Mouse (Mus musculus) embryonic facial prominence, embryonic 11.5 days (tissue): ENCODE data around the gene Rap1gds1. TPM values are rescaled to one million over a fixed set of nuclear protein-coding genes. Genes with fewer than 3 reads are reported as not detected.

Experiments
- ATAC-seq: fragments of 200-750 bp; cut with Nextera tagmentation; replicated peaks from 2 replicates; pipeline ENCODE4 v1.8.0; 2017; ENCODE audit warnings: low read depth; ENCODE audit not compliant: insufficient number of reproducible peaks, low FRiP score, low TSS enrichment
- DNase-seq: peaks from one replicate; pipeline ENCODE4 v3.0.0-alpha.2; 2015; ENCODE audit warnings: low spot score
- H3K27ac ChIP-seq: fragments of 300-500 bp; sonication (generic); replicated peaks from 2 replicates; pipeline ENCODE4 v1.5.1; 2014; ENCODE audit warnings: mild to moderate bottlenecking, low read depth, low read length, control low read depth
- H3K27me3 ChIP-seq: fragments of 300-500 bp; sonication (generic); 2 replicates; pipeline ENCODE4 v1.6.1; 2014; ENCODE audit warnings: mild to moderate bottlenecking, low read length, moderate library complexity, mixed read lengths; ENCODE audit not compliant: control insufficient read depth, insufficient read depth
- H3K36me3 ChIP-seq: fragments of 300-500 bp; sonication (generic); replicated peaks from 2 replicates; pipeline ENCODE4 v1.6.1; 2014; ENCODE audit warnings: low read depth, mild to moderate bottlenecking, low read length, moderate library complexity, mixed read lengths; ENCODE audit not compliant: control insufficient read depth, insufficient read depth
- H3K4me1 ChIP-seq: fragments of 300-500 bp; sonication (generic); 2 replicates; pipeline ENCODE4 v1.6.1; 2014; ENCODE audit warnings: low read length, mixed read lengths; ENCODE audit not compliant: control insufficient read depth, insufficient read depth
- H3K4me2 ChIP-seq: fragments of 300-500 bp; sonication (generic); 2 replicates; pipeline ENCODE4 v1.6.1; 2014; ENCODE audit warnings: low read depth, mild to moderate bottlenecking, control low read depth, low read length, moderate library complexity
- H3K4me3 ChIP-seq: fragments of 300-500 bp; sonication (generic); 2 replicates; pipeline ENCODE4 v1.5.1; 2014; ENCODE audit warnings: low read depth, low read length, control low read depth
- H3K9ac ChIP-seq: fragments of 300-500 bp; sonication (generic); replicated peaks from 2 replicates; pipeline ENCODE4 v1.6.1; 2014; ENCODE audit warnings: mild to moderate bottlenecking, control low read depth, low read length
- H3K9me3 ChIP-seq: fragments of 300-500 bp; sonication (generic); replicated peaks from 2 replicates; pipeline ENCODE4 v1.6.1; 2016; ENCODE audit warnings: mild to moderate bottlenecking, low read length, inconsistent platforms, mixed read lengths; ENCODE audit not compliant: control insufficient read depth
- WGBS: fragments of 180-500 bp; shearing (Covaris S2); extraction: QIAGEN DNeasy Blood & Tissue Kit; methylation state at CpG from one replicate; pipeline ENCODE4 v1.1.7; 2014; 5-methylcytosine and 5-hydroxymethylcytosine counted together
- polyA plus RNA-seq: library from polyadenylated mRNA; unstranded; fragments of >200 nt; fragmentation: Nextera tagmentation; extraction: Ambion mirVana; gene quantifications from 2 replicates; pipeline ENCODE4 v1.2.1, GENCODE M21; 2014

The Rap1gds1 gene
- polyA plus RNA-seq, 1 experiment from 2014 or later = 58.2 TPM

DNA sequence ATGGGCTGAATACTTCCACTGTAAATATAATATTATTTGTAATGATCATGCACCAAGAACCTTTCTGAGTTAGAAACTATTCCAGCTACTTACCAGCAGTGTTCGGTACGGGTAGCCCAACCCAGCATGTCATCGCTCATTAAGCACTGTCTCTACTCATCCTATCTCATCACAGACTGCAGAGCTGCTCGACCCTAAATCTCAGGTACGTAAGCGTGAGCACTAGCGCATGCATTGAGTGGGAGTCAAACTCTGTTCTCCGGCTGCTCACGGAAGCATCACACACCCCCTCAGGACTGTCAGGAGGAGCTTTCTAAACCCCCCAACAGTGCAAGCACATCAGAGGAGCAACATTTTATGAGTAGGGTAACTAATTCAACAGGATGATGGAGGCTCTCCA lies 107.4 kb downstream of the Rap1gds1 start:
- H3K9me3 ChIP-seq = no peaks in the 10 kb centered on the region
- no peaks in the 10 kb centered on the region for H3K27me3 ChIP-seq
- DNase-seq = no peak
- H3K4me2 ChIP-seq = no peak overlapping the region
- H3K4me1 ChIP-seq = no peaks in the 10 kb centered on the region
- WGBS = 94% methylated on average over 9 of the region's 9 CpGs
- H3K4me3 ChIP-seq = no peak overlapping the region
- ATAC-seq = no peak
- no peak overlapping the region for H3K9ac ChIP-seq
- H3K36me3 ChIP-seq = no peaks in the 10 kb centered on the region
- no peak overlapping the region for H3K27ac ChIP-seq

DNA sequence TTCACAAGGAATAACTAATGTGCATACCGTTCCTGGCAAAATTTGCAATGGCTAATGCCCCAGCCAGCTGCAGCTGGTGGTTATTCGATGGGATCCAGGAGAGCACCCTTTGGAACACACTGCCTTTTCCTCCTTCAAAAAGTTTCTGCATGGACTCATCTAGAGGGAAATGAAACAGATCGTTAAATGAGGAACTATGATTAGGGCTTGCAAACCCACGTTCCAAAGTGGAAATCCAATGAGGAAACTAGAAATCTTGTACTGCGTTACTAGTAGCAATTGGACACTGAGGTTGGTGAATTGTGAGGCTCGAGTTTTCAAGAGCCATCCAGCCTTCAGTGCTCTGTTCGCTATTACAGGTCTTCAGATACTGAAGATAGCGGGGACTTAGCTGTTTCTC lies 116.5 kb downstream of the Rap1gds1 start:
- DNase-seq (no peak), ATAC-seq (no peak)
- H3K4me3 ChIP-seq = no peak overlapping the region
- no peak overlapping the region for H3K4me2 ChIP-seq
- H3K9ac ChIP-seq = no peak overlapping the region
- no peaks in the 10 kb centered on the region; the same call in 1 of the 2 replicates for H3K36me3 ChIP-seq
- WGBS = 95% methylated on average over 8 of the region's 8 CpGs
- no peaks in the 10 kb centered on the region for H3K9me3 ChIP-seq
- H3K4me1 ChIP-seq = no peaks in the 10 kb centered on the region
- no peaks in the 10 kb centered on the region for H3K27me3 ChIP-seq
- H3K27ac ChIP-seq = no peak overlapping the region

DNA sequence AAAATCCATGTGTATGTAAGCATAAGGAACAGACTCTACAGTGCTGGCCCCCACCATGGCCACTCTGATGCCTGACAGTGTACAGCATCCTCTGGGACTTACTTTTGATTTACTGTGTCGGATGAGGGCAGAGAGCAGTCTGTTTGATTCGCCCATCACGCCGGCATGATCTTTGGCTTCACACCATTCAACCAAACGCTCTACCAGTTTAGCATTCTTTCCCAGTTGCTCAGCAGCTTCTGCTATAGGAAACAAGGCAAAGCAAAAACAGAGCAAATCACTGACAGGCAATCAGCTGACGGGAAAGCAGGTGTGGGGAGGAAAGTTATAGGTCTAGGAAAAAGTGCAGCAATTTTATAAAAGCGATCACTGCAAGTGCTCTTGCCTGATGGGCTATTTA lies 119.8 kb downstream of the Rap1gds1 start:
- ATAC-seq = no peak
- Histone ChIP-seq H3K9me3 (no peaks in the 10 kb centered on the region), H3K9ac (no peak overlapping the region), H3K4me3 (no peak overlapping the region), H3K4me1 (no peaks in the 10 kb centered on the region), H3K4me2 (no peak overlapping the region), H3K36me3 (no peaks in the 10 kb centered on the region; the same call in 1 of the 2 replicates), H3K27ac (no peak overlapping the region), H3K27me3 (no peaks in the 10 kb centered on the region)
- DNase-seq = no peak
- 90% methylated on average over 7 of the region's 7 CpGs for WGBS

DNA sequence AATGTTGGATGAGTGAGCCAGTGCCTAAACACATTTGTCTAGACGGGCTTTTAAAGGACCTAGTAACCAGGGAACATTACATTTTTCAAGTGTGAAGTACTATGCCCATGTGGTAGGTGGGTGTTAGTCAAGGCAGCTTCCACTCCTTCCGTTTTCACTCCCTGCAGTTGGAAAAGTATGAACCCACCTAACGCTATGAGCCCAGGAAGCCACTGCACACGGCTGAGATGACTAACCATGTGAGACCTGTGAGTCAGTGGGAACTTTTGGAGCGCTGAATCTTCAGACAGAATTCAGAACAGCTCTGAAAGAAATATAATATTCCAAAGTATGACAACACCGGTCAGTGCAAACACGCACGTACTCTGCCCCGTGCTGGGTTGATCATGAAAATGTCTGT lies 125.9 kb downstream of the Rap1gds1 start:
- H3K4me1 ChIP-seq = no peaks in the 10 kb centered on the region
- peaks cover 3% of the 10 kb centered on the region for H3K36me3 ChIP-seq
- WGBS = 94% methylated on average over 9 of the region's 9 CpGs
- H3K4me2 ChIP-seq = no peak overlapping the region
- ATAC-seq (no peak), DNase-seq (no peak)
- H3K4me3 ChIP-seq = no peak overlapping the region
- no peak overlapping the region for H3K9ac ChIP-seq
- no peaks in the 10 kb centered on the region for H3K27me3 ChIP-seq
- H3K9me3 ChIP-seq = no peaks in the 10 kb centered on the region
- no peak overlapping the region for H3K27ac ChIP-seq

DNA sequence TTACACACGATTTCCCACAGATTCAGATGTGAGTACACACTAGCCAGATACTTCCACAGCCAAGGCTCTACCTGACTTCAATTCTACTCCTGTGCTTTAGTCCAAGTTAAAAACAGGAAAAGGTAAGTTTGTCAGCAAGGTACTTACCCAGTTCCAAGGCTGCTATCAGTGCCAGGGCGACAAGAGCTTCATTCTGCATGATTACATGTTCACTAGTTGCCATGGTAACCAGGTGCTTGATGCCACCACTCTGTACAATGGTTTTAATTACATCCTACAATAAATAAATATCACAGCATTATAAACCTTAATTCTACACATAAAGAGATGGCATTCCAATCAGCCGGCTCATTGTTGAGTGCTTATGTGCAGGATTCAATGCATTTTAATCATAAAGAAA lies 129.5 kb downstream of the Rap1gds1 start:
- 87% methylated on average over 3 of the region's 3 CpGs for WGBS
- H3K4me1 ChIP-seq = no peaks in the 10 kb centered on the region
- no peak overlapping the region for H3K4me2 ChIP-seq
- DNase-seq (no peak), ATAC-seq (no peak)
- no peak overlapping the region for H3K9ac ChIP-seq
- no peaks in the 10 kb centered on the region for H3K27me3 ChIP-seq
- no peak overlapping the region for H3K4me3 ChIP-seq
- H3K27ac ChIP-seq = no peak overlapping the region
- H3K36me3 ChIP-seq = peaks cover 3% of the 10 kb centered on the region
- no peaks in the 10 kb centered on the region for H3K9me3 ChIP-seq

DNA sequence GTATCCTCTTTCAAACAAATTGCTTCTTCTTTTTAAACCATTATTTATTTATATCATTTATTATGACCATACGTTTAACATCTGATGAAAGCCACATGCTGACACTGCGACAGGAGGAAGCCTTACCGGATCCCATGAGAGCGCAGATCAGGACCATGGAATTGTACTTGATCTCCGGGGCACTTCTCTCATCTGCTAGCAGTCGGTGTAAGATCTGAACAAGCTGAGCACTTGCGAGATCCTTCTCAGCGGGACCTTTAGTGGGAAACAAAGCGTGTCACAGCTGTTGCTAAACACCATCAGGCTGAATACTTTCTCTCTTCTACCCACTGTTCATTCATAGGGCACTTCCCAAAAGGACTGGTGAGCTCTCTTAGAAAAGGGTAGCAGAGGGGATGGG lies 133.4 kb downstream of the Rap1gds1 start:
- DNase-seq (peak; percentile 41), ATAC-seq (no peak)
- Histone ChIP-seq H3K9ac (no peak overlapping the region), H3K4me2 (no peak overlapping the region), H3K27me3 (no peaks in the 10 kb centered on the region), H3K9me3 (no peaks in the 10 kb centered on the region), H3K4me1 (no peaks in the 10 kb centered on the region), H3K27ac (no peak overlapping the region), H3K4me3 (no peak overlapping the region), H3K36me3 (peaks cover 5% of the 10 kb centered on the region)
- 27% methylated on average over 9 of the region's 9 CpGs for WGBS

DNA sequence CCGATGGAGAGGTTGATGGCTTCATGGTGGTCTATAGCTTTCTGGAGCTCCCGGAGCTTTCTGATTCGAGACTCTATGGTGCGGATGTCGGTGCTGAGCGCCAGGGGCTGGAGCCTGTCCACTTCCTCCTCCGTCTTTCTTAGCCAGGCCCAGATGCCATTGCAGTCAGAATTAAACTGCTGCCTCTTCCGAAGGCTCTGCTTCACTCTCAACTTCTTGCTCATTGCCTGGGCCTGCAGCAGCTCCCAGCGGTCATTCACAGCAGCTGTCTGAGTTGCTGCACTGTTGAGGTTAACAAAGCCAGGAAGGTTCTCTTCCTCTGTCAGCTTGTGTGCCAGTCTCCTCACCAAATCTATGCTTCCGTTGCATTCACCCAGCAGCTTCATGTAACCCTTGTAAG lies 137.8 kb downstream of the Rap1gds1 start:
- 95% methylated on average over 10 of the region's 10 CpGs for WGBS

DNA sequence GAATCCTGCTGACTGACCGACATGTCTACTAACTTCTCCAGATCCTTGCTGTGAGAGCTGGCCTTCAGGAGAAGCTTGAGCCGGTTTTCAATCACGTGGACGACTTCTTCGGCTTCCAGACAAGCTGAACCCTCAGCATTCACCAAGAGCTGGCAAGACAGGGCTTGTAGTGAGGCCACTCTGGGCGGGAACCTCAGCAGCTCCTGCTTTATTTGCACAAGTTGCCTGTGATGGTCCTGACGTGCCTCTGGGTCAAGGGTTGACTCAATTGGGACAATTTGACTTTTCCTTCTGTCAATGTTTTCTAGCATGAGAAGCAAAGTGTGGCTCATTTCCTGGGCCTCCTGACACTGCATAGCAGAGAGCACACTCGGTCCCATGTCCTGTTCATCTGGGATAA lies 138.2 kb downstream of the Rap1gds1 start:
- H3K27ac ChIP-seq = no peak overlapping the region
- DNase-seq = no peak
- H3K4me2 ChIP-seq = no peak overlapping the region
- no peak overlapping the region for H3K4me3 ChIP-seq
- H3K27me3 ChIP-seq = no peaks in the 10 kb centered on the region
- ATAC-seq = no peak
- H3K9ac ChIP-seq = no peak overlapping the region
- no peaks in the 10 kb centered on the region for H3K9me3 ChIP-seq
- H3K4me1 ChIP-seq = no peaks in the 10 kb centered on the region
- 84% methylated on average over 8 of the region's 8 CpGs for WGBS
- H3K36me3 ChIP-seq = peaks cover 2% of the 10 kb centered on the region; the same call in 1 of the 2 replicates

More for the DNA sequence above, 137.8 kb downstream of the Rap1gds1 start:
- H3K27ac ChIP-seq = no peak overlapping the region
- no peak for ATAC-seq
- DNase-seq = no peak
- H3K4me3 ChIP-seq = no peak overlapping the region
- H3K36me3 ChIP-seq = peaks cover 2% of the 10 kb centered on the region; the same call in 1 of the 2 replicates
- H3K4me2 ChIP-seq = no peak overlapping the region
- no peak overlapping the region for H3K9ac ChIP-seq
- H3K4me1 ChIP-seq = no peaks in the 10 kb centered on the region
- H3K9me3 ChIP-seq = no peaks in the 10 kb centered on the region
- H3K27me3 ChIP-seq = no peaks in the 10 kb centered on the region
